Mouse (Mus musculus): ENCODE results near the gene Auts2. TPM values are rescaled to one million over a fixed set of nuclear protein-coding genes. Genes with fewer than 3 reads are reported as not detected.

The Auts2 gene
- polyA plus RNA-seq, 1 experiment: 10.4 TPM

GRCm38 (mm10) chr5:131965499-131965898 lies 577.6 kb downstream of the Auts2 start:
- 92% methylated on average over 6 of the region's 6 CpGs for WGBS
- TF ChIP-seq POLR2A (IDR thresholded peaks at IDR 0.05; ENCODE audit: low read depth, low read length) (no peak), CTCF (IDR thresholded peaks at IDR 0.05; ENCODE audit: extremely low read depth, insufficient read length, insufficient replicate concordance, low read depth, low read length) (no peak)
- Histone ChIP-seq H3K36me3 (ENCODE audit: control insufficient read depth, insufficient read depth, low read length) (no peaks in the 10 kb centered on the region), H3K27me3 (ENCODE audit: control insufficient read depth, insufficient read depth, low read length) (no peaks in the 10 kb centered on the region), H3K4me1 (ENCODE audit: control insufficient read depth, insufficient read depth, insufficient read length, low read length) (no peaks in the 10 kb centered on the region), H3K4me3 (ENCODE audit: low read depth, low read length) (no peak overlapping the region), H3K27ac (ENCODE audit: insufficient read depth, low read depth, low read length) (no peak overlapping the region)

GRCm38 (mm10) chr5:131963565-131963964 lies 579.6 kb downstream of the Auts2 start:
- TF ChIP-seq POLR2A (IDR thresholded peaks at IDR 0.05; ENCODE audit: low read depth, low read length) (no peak), CTCF (IDR thresholded peaks at IDR 0.05; ENCODE audit: extremely low read depth, insufficient read length, insufficient replicate concordance, low read depth, low read length) (no peak)
- Histone ChIP-seq H3K4me3 (ENCODE audit: low read depth, low read length) (no peak overlapping the region), H3K27ac (ENCODE audit: insufficient read depth, low read depth, low read length) (no peak overlapping the region), H3K36me3 (ENCODE audit: control insufficient read depth, insufficient read depth, low read length) (no peaks in the 10 kb centered on the region), H3K27me3 (ENCODE audit: control insufficient read depth, insufficient read depth, low read length) (no peaks in the 10 kb centered on the region), H3K4me1 (ENCODE audit: control insufficient read depth, insufficient read depth, insufficient read length, low read length) (no peaks in the 10 kb centered on the region)
- 97% methylated on average over 4 of the region's 4 CpGs for WGBS

GRCm38 (mm10) chr5:131961859-131962258 lies 581.3 kb downstream of the Auts2 start:
- Histone ChIP-seq H3K27me3 (ENCODE audit: control insufficient read depth, insufficient read depth, low read length) (no peaks in the 10 kb centered on the region), H3K36me3 (ENCODE audit: control insufficient read depth, insufficient read depth, low read length) (no peaks in the 10 kb centered on the region), H3K27ac (ENCODE audit: insufficient read depth, low read depth, low read length) (no peak overlapping the region), H3K4me3 (ENCODE audit: low read depth, low read length) (no peak overlapping the region), H3K4me1 (ENCODE audit: control insufficient read depth, insufficient read depth, insufficient read length, low read length) (no peaks in the 10 kb centered on the region)
- TF ChIP-seq CTCF (IDR thresholded peaks at IDR 0.05; ENCODE audit: extremely low read depth, insufficient read length, insufficient replicate concordance, low read depth, low read length) (no peak), POLR2A (IDR thresholded peaks at IDR 0.05; ENCODE audit: low read depth, low read length) (no peak)
- WGBS: 74% methylated on average over 2 of the region's 2 CpGs

- no peaks in the 10 kb centered on the region for H3K4me1 ChIP-seq (ENCODE audit: control insufficient read depth, insufficient read depth, insufficient read length, low read length)
- no peaks in the 10 kb centered on the region for H3K27me3 ChIP-seq (ENCODE audit: control insufficient read depth, insufficient read depth, low read length)
- TF ChIP-seq CTCF (IDR thresholded peaks at IDR 0.05; ENCODE audit: extremely low read depth, insufficient read length, insufficient replicate concordance, low read depth, low read length): no peak
- no peak for TF ChIP-seq POLR2A (IDR thresholded peaks at IDR 0.05; ENCODE audit: low read depth, low read length)
- no peak overlapping the region for H3K27ac ChIP-seq (ENCODE audit: insufficient read depth, low read depth, low read length)
- no peak overlapping the region for H3K4me3 ChIP-seq (ENCODE audit: low read depth, low read length)
- no peaks in the 10 kb centered on the region for H3K36me3 ChIP-seq (ENCODE audit: control insufficient read depth, insufficient read depth, low read length)
These were observed 582.7 kb downstream of the Auts2 start for GRCm38 (mm10) chr5:131960432-131960831.

- no peak for TF ChIP-seq POLR2A (IDR thresholded peaks at IDR 0.05; ENCODE audit: low read depth, low read length)
- TF ChIP-seq CTCF (IDR thresholded peaks at IDR 0.05; ENCODE audit: extremely low read depth, insufficient read length, insufficient replicate concordance, low read depth, low read length): no peak
- Histone ChIP-seq H3K36me3 (ENCODE audit: control insufficient read depth, insufficient read depth, low read length) (no peaks in the 10 kb centered on the region), H3K27me3 (ENCODE audit: control insufficient read depth, insufficient read depth, low read length) (no peaks in the 10 kb centered on the region), H3K27ac (ENCODE audit: insufficient read depth, low read depth, low read length) (no peak overlapping the region), H3K4me3 (ENCODE audit: low read depth, low read length) (no peak overlapping the region), H3K4me1 (ENCODE audit: control insufficient read depth, insufficient read depth, insufficient read length, low read length) (no peaks in the 10 kb centered on the region)
- 91% methylated on average over 3 of the region's 3 CpGs for WGBS
These were observed 586.1 kb downstream of the Auts2 start for GRCm38 (mm10) chr5:131956998-131957397.

GRCm38 (mm10) chr5:131956090-131956489 lies 587.1 kb downstream of the Auts2 start:
- Histone ChIP-seq H3K4me1 (ENCODE audit: control insufficient read depth, insufficient read depth, insufficient read length, low read length) (no peaks in the 10 kb centered on the region), H3K27ac (ENCODE audit: insufficient read depth, low read depth, low read length) (no peak overlapping the region), H3K4me3 (ENCODE audit: low read depth, low read length) (no peak overlapping the region), H3K36me3 (ENCODE audit: control insufficient read depth, insufficient read depth, low read length) (no peaks in the 10 kb centered on the region), H3K27me3 (ENCODE audit: control insufficient read depth, insufficient read depth, low read length) (no peaks in the 10 kb centered on the region)
- no peak for TF ChIP-seq POLR2A (IDR thresholded peaks at IDR 0.05; ENCODE audit: low read depth, low read length)
- TF ChIP-seq CTCF (IDR thresholded peaks at IDR 0.05; ENCODE audit: extremely low read depth, insufficient read length, insufficient replicate concordance, low read depth, low read length): no peak
- WGBS: 72% methylated on average over 7 of the region's 7 CpGs

GRCm38 (mm10) chr5:131955227-131956016 lies 587.7 kb downstream of the Auts2 start:
- Histone ChIP-seq H3K27ac (ENCODE audit: insufficient read depth, low read depth, low read length) (no peak overlapping the region), H3K4me1 (ENCODE audit: control insufficient read depth, insufficient read depth, insufficient read length, low read length) (no peaks in the 10 kb centered on the region), H3K27me3 (ENCODE audit: control insufficient read depth, insufficient read depth, low read length) (no peaks in the 10 kb centered on the region), H3K36me3 (ENCODE audit: control insufficient read depth, insufficient read depth, low read length) (no peaks in the 10 kb centered on the region), H3K4me3 (ENCODE audit: low read depth, low read length) (no peak overlapping the region)
- 93% methylated on average over 8 of the region's 8 CpGs for WGBS
- TF ChIP-seq POLR2A (IDR thresholded peaks at IDR 0.05; ENCODE audit: low read depth, low read length) (no peak), CTCF (IDR thresholded peaks at IDR 0.05; ENCODE audit: extremely low read depth, insufficient read length, insufficient replicate concordance, low read depth, low read length) (no peak)

All from small intestine, adult 2 months (tissue).